Mouse (Mus musculus): ENCODE measurements around the gene Pheta2. TPM values are rescaled to one million over a fixed set of nuclear protein-coding genes. Genes with fewer than 3 reads are reported as not detected.
A peak's percentile ranks its signal among the peaks of the same experiment; 100 is the strongest.

Pheta2 gene
- polyA plus RNA-seq, 1 experiment: 2.5 TPM

DNA sequence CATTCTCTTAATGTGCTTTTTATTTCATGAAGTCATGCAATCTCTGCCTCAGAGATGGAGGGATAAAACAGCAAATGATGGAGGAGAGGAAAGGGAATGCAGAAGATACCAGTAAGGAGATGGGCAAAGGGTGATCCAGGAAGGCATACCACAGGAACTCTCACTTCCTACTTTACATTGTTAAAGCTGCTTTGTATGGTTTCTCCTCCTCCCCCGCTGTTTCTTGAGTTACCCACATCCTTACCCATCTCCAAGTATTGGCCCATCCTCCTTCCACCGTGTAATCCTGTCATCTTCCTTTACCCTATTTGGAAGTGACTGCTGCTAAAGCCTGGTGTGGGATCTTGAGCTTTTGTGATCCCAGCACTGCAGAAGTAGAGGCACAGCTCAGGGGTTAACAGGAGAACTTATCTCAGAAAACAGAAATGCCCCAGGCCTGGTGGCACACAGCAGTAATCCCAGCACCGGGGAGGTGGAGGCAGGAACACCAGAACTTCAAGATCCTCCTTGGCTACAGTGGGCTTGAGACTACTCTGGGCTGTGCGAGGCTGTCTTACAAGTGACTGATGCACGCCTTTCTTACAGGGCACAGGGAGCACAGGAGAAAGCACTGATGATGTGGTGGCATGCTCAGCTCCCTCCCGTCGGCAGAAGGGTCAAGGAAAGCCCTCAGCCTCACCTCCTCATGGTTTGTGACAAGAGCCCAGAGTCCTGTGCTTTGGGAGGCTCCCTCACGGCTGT lies 9.7 kb downstream of the Pheta2 start:
- Histone ChIP-seq H3K27ac (ENCODE audit: insufficient read depth, low read depth, low read length) (peak overlapping the region; percentile 31; the same call in 1 of the 2 replicates), H3K4me1 (ENCODE audit: control insufficient read depth, insufficient read depth, low read length) (peaks cover 35% of the 10 kb centered on the region), H3K4me3 (ENCODE audit: insufficient read depth, low read length) (no peak overlapping the region)
- no peak for TF ChIP-seq CTCF (IDR thresholded peaks at IDR 0.05; ENCODE audit: low read depth, low read length)
- TF ChIP-seq POLR2A (IDR thresholded peaks at IDR 0.05; ENCODE audit: borderline replicate concordance, low read depth, low read length): no peak

DNA sequence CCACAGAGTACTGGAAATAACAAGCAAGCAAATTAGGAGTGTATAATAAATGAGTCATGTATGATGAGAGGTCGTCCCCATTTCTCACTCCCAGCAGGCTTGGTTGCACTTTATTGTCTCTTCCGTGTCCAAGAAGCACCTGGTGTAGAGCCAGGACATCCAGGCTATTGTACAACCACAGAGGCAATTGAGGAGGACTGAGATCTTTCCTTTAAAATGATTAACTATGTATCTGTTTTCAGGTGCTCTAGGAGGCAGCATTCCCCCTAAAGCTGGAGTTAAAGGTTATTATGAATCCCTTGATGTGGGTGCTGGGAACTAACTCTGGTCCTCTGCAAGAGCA lies 10.2 kb downstream of the Pheta2 start:
- Histone ChIP-seq H3K27ac (ENCODE audit: insufficient read depth, low read depth, low read length) (no peak overlapping the region), H3K4me1 (ENCODE audit: control insufficient read depth, insufficient read depth, low read length) (peaks cover 35% of the 10 kb centered on the region), H3K4me3 (ENCODE audit: insufficient read depth, low read length) (no peak overlapping the region)
- TF ChIP-seq CTCF (IDR thresholded peaks at IDR 0.05; ENCODE audit: low read depth, low read length) (no peak), POLR2A (IDR thresholded peaks at IDR 0.05; ENCODE audit: borderline replicate concordance, low read depth, low read length) (no peak)

DNA sequence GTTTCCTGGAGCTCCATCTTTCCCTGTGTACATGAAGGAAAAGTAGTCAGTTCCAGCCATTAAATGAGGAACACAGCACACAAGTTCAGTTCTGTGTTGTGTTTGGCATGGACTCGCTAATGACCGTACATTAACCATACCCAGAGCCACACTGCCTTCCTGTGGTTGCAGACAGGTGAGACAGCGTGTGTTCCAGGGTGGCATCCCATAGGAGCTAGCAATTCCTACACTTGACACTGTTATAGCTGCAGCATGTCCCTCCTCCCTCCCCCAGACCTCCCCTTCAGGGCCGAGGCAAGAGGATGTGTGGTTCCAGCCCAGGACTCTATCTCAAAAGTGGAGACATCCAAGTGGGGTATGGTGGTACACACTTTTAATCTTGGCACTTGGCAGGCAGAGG lies 11.6 kb downstream of the Pheta2 start:
- peaks cover 32% of the 10 kb centered on the region for H3K4me1 ChIP-seq (ENCODE audit: control insufficient read depth, insufficient read depth, low read length)
- no peak overlapping the region for H3K4me3 ChIP-seq (ENCODE audit: insufficient read depth, low read length)

GRCm38 (mm10) chr15:82351480-82351879 lies 12.7 kb downstream of the Pheta2 start:
- H3K4me3 ChIP-seq (ENCODE audit: insufficient read depth, low read length): no peak overlapping the region
- no peak overlapping the region for H3K27ac ChIP-seq (ENCODE audit: insufficient read depth, low read depth, low read length)
- TF ChIP-seq CTCF (IDR thresholded peaks at IDR 0.05; ENCODE audit: low read depth, low read length): no peak
- no peak for TF ChIP-seq POLR2A (IDR thresholded peaks at IDR 0.05; ENCODE audit: borderline replicate concordance, low read depth, low read length)
- H3K4me1 ChIP-seq (ENCODE audit: control insufficient read depth, insufficient read depth, low read length): peaks cover 31% of the 10 kb centered on the region

More for the DNA sequence above, 11.6 kb downstream of the Pheta2 start:
- TF ChIP-seq CTCF (IDR thresholded peaks at IDR 0.05; ENCODE audit: low read depth, low read length): no peak
- H3K27ac ChIP-seq (ENCODE audit: insufficient read depth, low read depth, low read length): no peak overlapping the region

DNA sequence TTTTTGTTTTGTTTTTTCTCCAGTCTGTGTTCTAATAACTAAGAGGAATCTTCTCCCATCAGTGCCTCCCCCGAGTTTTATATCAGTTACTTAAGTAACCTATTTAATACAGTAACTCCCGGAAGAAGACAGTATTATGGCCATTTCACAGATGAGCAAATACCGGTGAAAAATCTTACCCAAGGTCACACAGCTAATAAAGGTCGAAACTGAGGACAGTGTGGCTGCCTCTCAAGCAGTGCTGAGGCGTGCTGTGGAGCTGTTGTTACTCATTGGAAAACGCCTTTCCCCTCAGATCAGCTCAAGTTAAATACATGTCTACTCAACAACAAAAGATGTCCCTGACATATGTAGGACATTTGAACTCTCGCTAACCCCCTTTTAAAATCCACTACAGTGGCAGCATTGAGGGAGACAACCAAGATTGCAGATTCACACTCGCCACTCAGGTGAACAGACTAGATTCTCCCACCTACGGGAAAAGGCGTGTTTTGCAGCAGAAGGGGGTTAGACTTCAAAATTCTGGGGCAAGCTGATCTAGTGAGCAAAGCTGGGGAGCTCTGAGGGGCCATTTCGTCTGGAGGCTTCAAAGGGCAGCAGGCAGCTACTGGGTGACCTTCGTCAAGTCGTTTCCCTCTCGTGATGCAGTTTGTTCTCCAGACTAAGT lies 14.5 kb downstream of the Pheta2 start:
- Histone ChIP-seq H3K4me1 (ENCODE audit: control insufficient read depth, insufficient read depth, low read length) (peaks cover 19% of the 10 kb centered on the region), H3K27ac (ENCODE audit: insufficient read depth, low read depth, low read length) (peak overlapping the region; percentile 8; the same call in 1 of the 2 replicates), H3K4me3 (ENCODE audit: insufficient read depth, low read length) (peak overlapping the region; percentile 71)
- TF ChIP-seq CTCF (IDR thresholded peaks at IDR 0.05; ENCODE audit: low read depth, low read length): no peak

DNA sequence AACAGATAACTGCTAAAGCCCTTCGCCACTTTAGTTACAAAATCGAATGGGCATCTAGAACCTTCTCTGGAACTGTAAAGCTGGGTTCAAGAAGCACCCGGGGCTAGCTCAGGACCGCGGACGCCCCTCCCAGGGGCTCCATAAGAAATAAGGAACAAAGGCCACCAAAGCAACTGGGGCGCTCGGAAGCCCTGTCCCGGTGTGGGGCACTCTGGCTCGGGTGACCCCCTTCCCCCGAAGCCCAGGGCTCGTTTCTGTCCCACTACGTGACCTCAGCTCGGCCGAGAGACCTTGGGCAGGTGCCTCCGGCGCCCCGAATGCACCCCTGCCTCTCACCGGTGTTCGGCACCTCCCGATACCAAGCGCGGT lies 15.0 kb downstream of the Pheta2 start:
- Histone ChIP-seq H3K27ac (ENCODE audit: insufficient read depth, low read depth, low read length) (peak overlapping the region; percentile 8), H3K4me3 (ENCODE audit: insufficient read depth, low read length) (peak overlapping the region; percentile 71), H3K4me1 (ENCODE audit: control insufficient read depth, insufficient read depth, low read length) (peaks cover 15% of the 10 kb centered on the region)
- TF ChIP-seq CTCF (IDR thresholded peaks at IDR 0.05; ENCODE audit: low read depth, low read length): no peak
- no peak for TF ChIP-seq POLR2A (IDR thresholded peaks at IDR 0.05; ENCODE audit: borderline replicate concordance, low read depth, low read length)

DNA sequence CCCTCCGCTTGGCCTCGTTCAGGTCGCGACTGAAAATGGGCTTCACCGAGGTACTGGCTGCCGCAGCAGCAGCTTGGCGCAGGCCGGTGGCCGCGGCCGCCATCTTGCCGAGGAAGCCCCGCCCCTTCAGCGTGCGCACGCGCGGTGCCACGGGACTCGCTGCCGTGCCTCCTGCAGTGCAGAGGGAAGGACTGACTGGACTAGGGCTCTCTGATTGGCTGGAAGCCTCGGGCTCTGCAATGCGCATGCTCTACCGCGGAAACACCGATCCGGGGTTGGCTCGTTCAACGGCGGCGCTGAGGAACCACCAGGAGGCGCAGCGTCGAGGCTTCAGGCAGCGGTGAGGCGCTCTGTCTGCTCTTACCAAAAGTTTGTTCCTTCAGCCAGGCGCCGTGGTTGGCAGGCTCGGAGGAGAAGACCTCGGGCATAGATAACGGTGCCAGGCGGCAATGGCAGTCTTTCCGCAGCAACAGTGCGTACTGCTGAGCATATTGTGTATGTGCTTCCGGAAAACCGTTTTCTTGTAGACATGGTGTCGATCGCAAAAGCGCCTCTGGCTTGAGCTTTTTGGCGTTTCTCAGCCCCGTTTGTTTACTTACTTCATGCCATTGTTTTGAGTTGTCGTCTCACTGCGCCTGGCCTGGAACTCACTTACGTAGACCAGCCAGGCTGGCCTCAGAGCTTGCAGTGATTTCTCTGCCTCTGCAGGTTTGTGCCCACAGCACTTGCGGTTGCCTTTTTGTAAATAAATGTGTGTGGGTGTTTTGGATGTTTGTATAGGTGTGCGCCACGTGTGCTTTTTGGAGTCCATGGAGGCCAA lies 15.6 kb downstream of the Pheta2 start, which contains the start of gene Ndufa6:
Gene Ndufa6 (minus strand): TSS at position 197 of the 820 bp plus-strand sequence.
- peak within 1 kb of the TSS; percentile 70 for H3K27ac ChIP-seq (ENCODE audit: insufficient read depth, low read depth, low read length)
- peaks cover 10% of the 10 kb centered on the region for H3K4me1 ChIP-seq (ENCODE audit: control insufficient read depth, insufficient read depth, low read length)
- H3K4me3 ChIP-seq (ENCODE audit: insufficient read depth, low read length): peak within 1 kb of the TSS; percentile 77
- peak; percentile 41; the same call in 1 of the 2 replicates for TF ChIP-seq CTCF (IDR thresholded peaks at IDR 0.05; ENCODE audit: low read depth, low read length)
- peak; percentile 96 for TF ChIP-seq POLR2A (IDR thresholded peaks at IDR 0.05; ENCODE audit: borderline replicate concordance, low read depth, low read length)

DNA sequence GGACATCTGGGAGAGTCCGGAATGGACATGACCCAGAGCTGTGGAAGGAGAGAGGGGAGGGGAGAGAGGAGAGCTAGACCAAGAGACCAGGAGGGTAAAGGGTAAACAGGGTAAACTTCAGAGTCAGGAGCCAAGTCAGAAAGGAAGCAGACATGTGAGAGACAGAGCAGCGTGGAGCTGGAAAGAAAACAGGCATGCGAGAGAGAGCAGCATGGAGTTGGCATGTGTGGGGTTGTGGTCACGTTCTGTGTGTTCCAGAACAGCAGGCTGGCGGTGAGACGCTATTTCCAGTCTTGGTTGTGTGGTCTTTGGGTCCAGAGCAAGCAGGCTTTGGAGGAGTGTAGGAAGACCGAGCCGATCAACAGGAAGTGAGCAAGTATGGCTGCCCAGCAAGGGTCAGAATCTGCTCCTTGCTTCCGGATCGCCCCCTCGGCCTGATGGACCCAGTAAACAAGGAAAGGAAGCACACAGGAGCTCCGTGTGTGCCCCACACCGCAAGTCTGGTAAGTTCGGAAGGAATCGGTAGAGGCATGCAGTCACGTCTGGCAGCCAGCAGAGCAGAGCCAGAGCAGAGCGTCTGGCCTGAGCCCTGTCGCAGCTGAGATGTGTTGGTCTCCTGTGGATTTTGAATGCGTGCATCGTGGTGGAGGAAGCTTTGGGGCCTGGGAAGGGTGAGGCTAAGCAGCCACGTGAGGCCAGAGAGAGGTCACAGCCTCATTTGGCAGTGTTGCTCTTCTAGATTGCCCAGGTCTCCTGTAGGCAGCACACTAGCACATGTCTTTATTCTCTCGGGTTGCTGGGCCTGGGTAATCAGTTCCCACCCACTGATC lies 19.9 kb downstream of the Pheta2 start:
- H3K27ac ChIP-seq (ENCODE audit: insufficient read depth, low read depth, low read length): no peak overlapping the region
- no peak overlapping the region for H3K4me3 ChIP-seq (ENCODE audit: insufficient read depth, low read length)
- no peak for TF ChIP-seq POLR2A (IDR thresholded peaks at IDR 0.05; ENCODE audit: borderline replicate concordance, low read depth, low read length)
- TF ChIP-seq CTCF (IDR thresholded peaks at IDR 0.05; ENCODE audit: low read depth, low read length): no peak
- no peaks in the 10 kb centered on the region for H3K4me1 ChIP-seq (ENCODE audit: control insufficient read depth, insufficient read depth, low read length)

DNA sequence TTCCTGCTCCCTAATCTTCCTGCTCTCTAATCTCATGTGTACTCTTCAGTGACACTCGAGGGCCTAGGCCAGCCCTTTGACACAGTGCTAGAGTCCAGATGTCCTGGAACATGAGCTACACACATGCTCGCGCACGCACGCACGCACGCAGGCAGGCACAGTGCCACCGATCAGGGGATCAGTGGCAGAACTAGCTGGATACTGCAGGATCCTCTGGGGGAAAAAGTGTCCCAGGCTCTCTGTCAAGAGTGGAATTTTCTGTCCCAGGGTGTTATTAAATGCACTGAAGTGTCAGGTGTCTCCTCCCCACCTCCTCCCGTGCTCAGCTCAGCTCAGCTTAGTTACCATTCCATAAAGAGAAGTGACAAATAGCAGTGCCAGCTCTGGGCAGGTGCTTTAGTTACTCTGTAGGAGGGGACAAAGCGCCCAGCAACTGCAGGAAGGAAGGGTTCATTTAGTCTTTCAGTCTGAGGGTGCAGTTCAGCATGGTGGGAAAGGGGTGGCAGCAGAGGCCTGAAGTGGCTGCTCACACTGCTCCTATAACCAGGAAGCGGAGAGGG lies 22.8 kb downstream of the Pheta2 start:
- no peak for TF ChIP-seq CTCF (IDR thresholded peaks at IDR 0.05; ENCODE audit: low read depth, low read length)
- no peak for TF ChIP-seq POLR2A (IDR thresholded peaks at IDR 0.05; ENCODE audit: borderline replicate concordance, low read depth, low read length)
- no peak overlapping the region for H3K4me3 ChIP-seq (ENCODE audit: insufficient read depth, low read length)
- H3K4me1 ChIP-seq (ENCODE audit: control insufficient read depth, insufficient read depth, low read length): no peaks in the 10 kb centered on the region
- H3K27ac ChIP-seq (ENCODE audit: insufficient read depth, low read depth, low read length): no peak overlapping the region
